Mouse (Mus musculus) small intestine, adult 2 months (tissue): ENCODE results near the gene H2al1d.
"Not testable (repeated sequence)": the region's sequence is repeated elsewhere in the genome, so short reads cannot be mapped to it uniquely, and the experiment has no call there.

Experiments
- CTCF ChIP-seq: fragments of 200-500 bp; IDR thresholded peaks from 2 replicates; pipeline ENCODE4 v1.5.1; 2012; ENCODE audit warnings: low read depth, mild to moderate bottlenecking, control low read depth, inconsistent platforms, low read length, moderate library complexity, mixed read lengths; ENCODE audit not compliant: insufficient replicate concordance, insufficient read length; ENCODE audit errors: extremely low read depth
- POLR2A ChIP-seq: fragments of 200-500 bp; IDR thresholded peaks from 2 replicates; pipeline ENCODE4 v1.6.1; 2012; ENCODE audit warnings: low read depth, mild to moderate bottlenecking, control low read depth, inconsistent platforms, low read length, moderate library complexity

DNA sequence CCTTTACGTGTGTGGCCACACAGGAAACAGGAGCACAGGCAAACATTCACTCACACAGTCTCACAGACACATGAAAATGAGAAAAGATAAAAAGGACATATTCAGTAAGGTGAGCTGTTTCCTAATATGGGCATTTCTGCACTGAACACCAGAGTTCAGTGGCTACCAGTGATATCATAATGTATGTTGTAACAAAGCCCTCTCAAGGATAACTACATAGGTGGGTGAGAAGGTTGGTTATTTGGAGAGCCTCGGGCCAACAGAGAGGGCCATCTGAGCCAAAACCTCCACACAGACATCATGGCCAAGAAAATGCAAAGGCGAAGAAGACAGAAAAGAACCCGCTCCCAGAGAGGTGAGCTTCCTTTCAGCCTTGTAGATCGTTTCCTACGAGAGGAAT is at the start of gene H2al1d:
- not testable (repeated sequence) for TF ChIP-seq POLR2A, CTCF
